Mouse (Mus musculus): ENCODE measurements around the gene Ctnnd2. TPM values are rescaled to one million over a fixed set of nuclear protein-coding genes. Genes with fewer than 3 reads are reported as not detected.

Gene Ctnnd2
- total RNA-seq, 2 experiments from 2014 or later = 2.9 to 3.1 TPM

GRCm38 (mm10) chr15:30383075-30383842 is 210.9 kb downstream of the Ctnnd2 start:
- no peak for DNase-seq (ENCODE audit: low spot score in 2 of 2)

- no peak for DNase-seq (ENCODE audit: low spot score in 2 of 2)
Observed at GRCm38 (mm10) chr15:30384386-30384785, 212.0 kb downstream of the Ctnnd2 start.

- DNase-seq (ENCODE audit: low spot score in 2 of 2) = no peak
Observed at GRCm38 (mm10) chr15:30386489-30386888, 214.1 kb downstream of the Ctnnd2 start.

- no peak for DNase-seq (ENCODE audit: low spot score in 2 of 2)
Observed at GRCm38 (mm10) chr15:30387244-30387643, 214.9 kb downstream of the Ctnnd2 start.

DNA sequence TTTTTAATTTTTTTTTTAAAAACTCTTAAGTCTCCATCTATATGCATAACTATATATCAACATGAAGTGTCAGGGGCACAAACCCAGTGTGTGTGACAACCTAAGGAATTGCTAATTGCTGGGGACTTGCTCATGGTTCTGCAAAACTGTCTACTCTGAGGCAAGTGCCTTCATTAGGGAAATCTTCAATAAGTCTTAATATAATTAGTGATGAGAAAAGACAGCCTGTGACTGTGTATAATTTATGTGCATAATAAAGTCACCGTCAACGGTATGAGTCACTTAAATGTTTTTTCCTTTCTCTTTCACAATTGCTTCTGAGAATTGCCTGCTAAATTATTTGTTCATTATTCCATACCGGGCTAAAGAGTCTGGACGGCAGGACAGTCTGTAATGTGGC is 228.7 kb downstream of the Ctnnd2 start:
- no peak for DNase-seq (ENCODE audit: low spot score in 2 of 2)

DNA sequence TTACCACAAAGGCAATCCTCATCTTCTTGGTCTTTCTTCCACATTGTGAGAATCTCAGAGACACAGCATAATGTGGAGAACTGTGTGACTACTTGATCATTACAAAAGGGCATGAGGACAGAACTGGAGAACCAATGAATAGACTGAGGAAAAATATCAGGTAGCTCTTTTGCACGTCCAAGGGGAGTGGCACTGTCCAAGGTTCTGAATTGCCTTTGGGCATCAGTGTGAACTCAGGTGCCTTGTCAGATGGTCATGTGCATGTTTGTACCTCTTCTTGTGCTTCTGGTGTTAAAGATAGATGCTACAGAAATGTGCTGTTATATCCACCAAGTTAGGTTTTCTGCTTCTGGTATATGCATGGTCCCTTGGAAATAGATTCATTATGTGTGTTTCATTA is 233.9 kb downstream of the Ctnnd2 start:
- DNase-seq (ENCODE audit: low spot score in 2 of 2) = no peak

- DNase-seq (ENCODE audit: low spot score in 2 of 2) = no peak
Observed at GRCm38 (mm10) chr15:30423146-30423545, 250.8 kb downstream of the Ctnnd2 start.

DNA sequence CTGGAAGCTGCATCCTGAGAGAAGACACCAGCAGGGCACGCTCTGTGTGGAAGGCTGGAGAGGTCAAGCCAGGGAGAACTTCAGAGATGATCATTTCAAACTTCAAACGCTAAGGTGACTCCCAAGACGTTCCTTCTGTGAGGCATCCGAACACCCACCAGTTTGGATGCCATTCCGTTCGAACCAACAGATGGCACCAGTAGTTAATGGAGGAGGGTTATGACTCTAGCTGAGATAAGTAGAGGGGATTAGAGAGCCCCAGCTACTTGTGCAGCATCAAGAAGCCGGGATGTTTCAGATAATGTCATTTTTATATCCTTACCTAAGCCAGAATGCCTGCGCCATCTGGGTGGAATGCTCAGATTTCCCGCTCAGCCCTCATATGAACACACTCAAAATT is 251.9 kb downstream of the Ctnnd2 start:
- no peak for DNase-seq (ENCODE audit: low spot score in 2 of 2)

DNA sequence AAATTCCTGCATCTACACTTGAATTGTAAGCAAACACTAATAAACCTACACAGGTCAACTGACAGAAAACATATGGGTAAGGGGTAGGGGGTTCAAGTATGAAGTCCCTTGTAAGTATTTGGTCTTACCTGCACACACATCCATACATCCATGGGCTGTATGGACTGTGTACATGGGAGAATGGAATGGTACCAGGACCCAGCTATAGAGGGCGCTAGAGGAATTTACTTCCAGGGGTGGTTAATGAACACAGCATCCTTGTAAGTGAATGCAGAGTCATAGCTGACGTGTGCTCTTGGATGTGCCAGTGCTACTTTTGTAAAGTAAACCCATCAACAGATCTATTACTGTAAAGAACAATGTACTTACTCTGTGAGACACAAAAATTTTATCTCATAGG is 254.9 kb downstream of the Ctnnd2 start:
- DNase-seq (ENCODE audit: low spot score in 2 of 2) = peak in 1 of 2 experiments; percentile 4

DNA sequence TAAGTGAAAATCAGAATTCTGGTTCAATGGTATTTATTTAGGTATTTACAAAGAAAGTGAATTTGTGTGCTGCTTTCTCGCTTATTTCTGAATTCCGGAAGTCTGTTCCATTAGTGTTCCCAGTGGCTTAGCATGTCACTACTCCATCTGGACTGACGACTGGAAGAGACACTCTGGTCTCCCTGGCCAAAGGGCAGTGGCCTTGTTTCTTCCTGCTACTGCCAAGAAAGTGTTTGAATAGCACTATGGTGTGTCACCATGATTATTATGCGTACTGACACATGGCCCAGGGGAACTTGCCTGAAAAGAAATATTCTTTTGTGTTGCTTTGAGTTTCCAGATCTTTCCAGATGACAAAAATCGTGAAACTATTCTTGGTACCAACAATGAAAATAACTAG is 266.7 kb downstream of the Ctnnd2 start:
- no peak for DNase-seq (ENCODE audit: low spot score in 2 of 2)

DNA sequence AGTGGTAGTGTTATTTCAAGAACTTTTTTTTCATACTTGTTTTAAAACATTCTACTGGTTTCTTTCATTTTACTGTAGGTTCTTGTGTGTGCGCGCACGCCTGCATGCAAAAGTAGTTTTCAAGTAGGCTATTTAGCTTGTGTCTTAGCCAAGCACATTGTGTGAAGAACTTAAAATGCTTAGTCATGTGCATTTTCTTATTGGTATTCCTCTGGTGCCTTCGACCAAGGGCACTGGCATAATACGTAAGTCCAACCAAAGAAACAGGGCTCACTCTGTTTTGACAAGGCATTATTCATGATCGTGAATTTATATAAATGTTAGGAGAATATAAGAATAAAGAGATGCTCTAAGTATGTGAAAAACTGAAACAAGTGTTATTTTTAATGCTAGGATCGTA is 278.4 kb downstream of the Ctnnd2 start:
- DNase-seq (ENCODE audit: low spot score in 2 of 2) = no peak

DNA sequence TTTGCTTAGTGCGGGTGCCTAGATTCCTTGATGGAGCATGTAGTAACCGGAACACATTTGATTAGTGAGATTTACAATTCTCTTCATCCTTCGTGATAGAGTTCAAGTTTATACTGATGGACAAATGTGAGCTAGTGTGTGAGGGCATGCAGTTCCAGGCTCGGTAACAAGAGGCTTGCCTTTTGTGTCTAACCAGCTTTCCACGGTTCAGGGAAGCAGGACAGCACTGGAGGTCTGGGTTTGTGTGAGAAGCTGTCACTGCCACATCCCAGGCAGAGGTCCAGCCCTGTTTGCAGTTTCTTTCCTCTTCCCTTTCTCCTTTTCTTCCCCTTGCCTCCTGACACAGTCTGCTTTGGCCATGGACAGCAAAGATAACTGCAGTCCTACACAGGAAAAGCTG is 279.5 kb downstream of the Ctnnd2 start:
- no peak for DNase-seq (ENCODE audit: low spot score in 2 of 2)

DNA sequence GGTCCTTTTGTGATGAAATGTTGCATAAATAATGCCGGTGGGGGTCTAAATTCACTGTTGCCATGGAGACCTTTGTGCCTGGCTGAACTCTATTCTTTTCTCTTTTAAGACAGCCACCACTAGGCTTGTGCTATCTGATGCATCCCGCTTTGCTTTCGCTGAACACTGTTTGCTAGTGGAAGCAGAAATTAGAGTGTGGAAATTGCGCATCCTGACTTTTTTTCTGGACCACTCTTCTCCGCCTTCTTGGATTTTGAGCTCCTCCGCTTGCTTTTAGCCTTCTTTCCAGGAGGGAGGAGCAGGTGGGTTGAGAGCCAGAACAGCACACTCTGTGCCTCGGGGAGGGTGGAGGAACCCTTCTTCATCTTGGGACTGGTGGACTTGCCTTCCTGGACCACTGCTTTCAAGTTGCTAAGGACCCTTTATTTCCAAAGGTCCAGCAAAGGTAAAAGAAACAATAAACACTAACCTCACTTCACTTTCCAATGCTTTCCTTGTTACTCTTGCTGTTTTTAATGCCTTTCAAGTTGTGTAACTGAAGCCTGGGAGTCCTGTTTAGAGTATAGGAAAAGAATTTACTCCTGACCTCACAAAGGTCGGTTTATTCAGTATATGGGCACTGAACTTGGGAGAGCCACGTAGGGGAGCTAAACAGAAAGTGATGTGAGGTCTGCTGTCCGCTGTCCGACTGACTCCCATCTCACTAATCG is 285.3 kb downstream of the Ctnnd2 start:
- no peak for DNase-seq (ENCODE audit: low spot score in 2 of 2)

DNA sequence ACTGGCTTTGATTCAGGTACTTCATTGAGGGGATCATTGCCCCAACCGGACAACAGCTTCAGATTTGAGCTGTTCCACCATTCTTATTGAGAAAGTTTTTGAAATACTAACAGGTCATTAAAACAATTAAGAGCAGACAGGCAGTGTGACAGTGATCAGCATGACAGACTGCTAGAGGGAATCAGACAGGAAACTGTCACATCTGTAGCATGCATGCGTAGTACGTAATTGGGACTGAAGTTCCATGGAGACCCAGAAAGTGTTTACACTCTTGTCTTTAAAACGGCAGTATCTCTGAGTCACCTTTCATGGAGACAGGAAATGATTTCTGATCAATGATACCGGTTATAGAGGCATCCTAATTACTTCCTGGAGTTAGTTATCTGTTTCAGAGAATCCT is 286.3 kb downstream of the Ctnnd2 start:
- DNase-seq (ENCODE audit: low spot score in 2 of 2) = no peak

GRCm38 (mm10) chr15:30460341-30461125 is 288.1 kb downstream of the Ctnnd2 start:
- no peak for DNase-seq (ENCODE audit: low spot score in 2 of 2)

DNA sequence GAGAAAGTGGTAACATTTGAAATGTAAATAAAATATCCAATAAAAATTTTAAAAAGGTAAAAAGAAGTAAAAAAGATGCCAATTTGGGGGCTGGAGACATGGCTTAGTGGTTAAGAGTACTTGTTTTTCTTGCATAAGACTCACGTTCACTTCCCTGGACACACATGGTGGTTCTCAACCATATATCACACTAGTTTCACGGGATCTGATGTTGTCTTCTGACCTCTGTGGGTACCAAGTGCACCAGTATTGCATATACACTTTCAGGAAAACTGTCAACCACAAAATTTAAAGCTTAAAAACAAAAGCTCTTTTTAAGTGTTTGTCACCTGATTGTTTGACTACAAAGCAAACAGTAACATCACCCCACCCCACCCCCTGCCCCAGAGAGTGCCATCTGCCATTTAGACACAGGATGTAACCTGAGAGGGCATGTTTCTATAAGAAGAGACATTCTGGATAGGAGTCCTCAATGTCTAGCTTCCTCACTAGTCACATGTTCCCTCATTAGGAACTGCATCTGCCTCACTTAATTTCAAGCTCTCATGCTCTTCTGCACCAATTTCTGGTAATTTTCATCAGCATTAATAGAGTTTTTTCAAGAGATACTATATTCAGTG is 290.5 kb downstream of the Ctnnd2 start:
- no peak for DNase-seq (ENCODE audit: low spot score in 2 of 2)

- no peak for DNase-seq (ENCODE audit: low spot score in 2 of 2)
Observed at GRCm38 (mm10) chr15:30463471-30464047, 291.2 kb downstream of the Ctnnd2 start.

- no peak for DNase-seq (ENCODE audit: low spot score in 2 of 2)
Observed at GRCm38 (mm10) chr15:30466950-30467543, 294.7 kb downstream of the Ctnnd2 start.

DNA sequence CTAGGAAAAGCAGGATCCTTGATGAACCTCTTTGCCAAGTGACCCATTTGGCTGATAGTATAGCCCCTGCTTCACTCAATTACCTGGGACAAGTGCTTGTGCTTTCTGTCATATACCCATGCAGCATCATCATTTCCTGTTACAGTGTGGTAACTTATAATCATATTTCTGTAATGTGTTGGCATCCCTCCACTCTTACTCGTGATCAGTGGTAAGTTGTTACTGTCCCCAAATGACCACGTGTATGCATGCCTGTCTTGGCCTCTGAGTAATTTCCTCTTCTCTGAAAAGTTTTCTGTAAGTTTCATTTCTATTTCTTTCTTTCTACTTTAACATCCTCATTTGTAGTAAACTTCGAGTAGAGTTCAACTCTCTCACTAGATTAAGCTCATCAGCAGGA is 296.4 kb downstream of the Ctnnd2 start:
- DNase-seq (ENCODE audit: low spot score in 2 of 2) = no peak

- no peak for DNase-seq (ENCODE audit: low spot score in 2 of 2)
Observed at GRCm38 (mm10) chr15:30471280-30471966, 299.0 kb downstream of the Ctnnd2 start.

Data from adrenal gland, adult 18-20 months (tissue).